19 mouse cellular contexts compared by ENCODE assay signal in genomic region chr6:23876765-23877408, GRCm38 (mm10). TPM values are rescaled to one million over a fixed set of nuclear protein-coding genes. Genes with fewer than 3 reads are reported as not detected.
DNase-seq lines count a peak whose midpoint lies in the region; ATAC-seq lines count a peak whose summit lies in the region.
"Had no signal": no experiment of that assay in that cellular context is flagged by ENCODE, and none has a peak within 500 bp of the region (broad histone marks: within the 10 kb centered on the region; RNA-seq: fewer than 3 reads in every experiment).

No protein-coding gene starts in this region.

- 51% methylated on average over 4 of the region's 4 CpGs for WGBS in embryonic facial prominence, embryonic 11.5 days
- WGBS in embryonic facial prominence, embryonic 10.5 days = 52% methylated on average over 4 of the region's 4 CpGs
- WGBS in midbrain, embryonic 14.5 days = 54% methylated on average over 4 of the region's 4 CpGs
- WGBS in midbrain, embryonic 10.5 days = 64% methylated on average over 4 of the region's 4 CpGs
- 8% methylated on average over 4 of the region's 4 CpGs for WGBS in forebrain, embryonic 15.5 days
- 50% methylated on average over 4 of the region's 4 CpGs for WGBS in neural tube, embryonic 14.5 days

- no peaks in the 10 kb centered on the region for H3K9me3 ChIP-seq in embryonic facial prominence, embryonic 11.5 days (replicated peaks; ENCODE audit: control insufficient read depth, low read length)
- no peaks in the 10 kb centered on the region for H3K9me3 ChIP-seq in embryonic facial prominence, embryonic 10.5 days
- H3K9me3 ChIP-seq in midbrain, embryonic 14.5 days (ENCODE audit: control insufficient read depth, low read length) = no peaks in the 10 kb centered on the region
- no peaks in the 10 kb centered on the region for H3K9me3 ChIP-seq in midbrain, embryonic 10.5 days (replicated peaks)
- no peaks in the 10 kb centered on the region for H3K9me3 ChIP-seq in forebrain, embryonic 15.5 days
- no peaks in the 10 kb centered on the region for H3K9me3 ChIP-seq in neural tube, embryonic 14.5 days (ENCODE audit: control insufficient read depth, low read length)
- H3K9me3 ChIP-seq: heart, embryonic 12.5 days; intestine, embryonic 15.5 days; limb, embryonic 12.5 days; liver, embryonic 13.5 days had no signal

- DNase-seq in embryonic facial prominence, embryonic 11.5 days (ENCODE audit: low spot score) = peak; percentile 22
- DNase-seq in embryonic facial prominence, embryonic 10.5 days (ENCODE audit: low spot score) = no peak
- DNase-seq in midbrain, embryonic 14.5 days = peak; percentile 17
- no peak for DNase-seq in midbrain, embryonic 10.5 days (ENCODE audit: low spot score)
- no peak for DNase-seq in thymus, postnatal 10 days (ENCODE audit: low spot score in 2 of 2)
- no peak for DNase-seq in ovary, adult 18-20 months (ENCODE audit: low spot score)
- DNase-seq: adrenal gland, postnatal 14 days; cerebellum, adult 8-10 months; liver, embryonic 13.5 days; right cerebral cortex, adult 18-20 months; thymus, adult 2 months had no signal

- H3K27ac ChIP-seq in embryonic facial prominence, embryonic 11.5 days (replicated peaks; ENCODE audit: low read depth, low read length) = no peak overlapping the region
- no peak overlapping the region for H3K27ac ChIP-seq in embryonic facial prominence, embryonic 10.5 days (replicated peaks)
- H3K27ac ChIP-seq in midbrain, embryonic 14.5 days (replicated peaks; ENCODE audit: low read depth, low read length) = no peak overlapping the region
- no peak overlapping the region for H3K27ac ChIP-seq in midbrain, embryonic 10.5 days (replicated peaks)
- peak overlapping the region; percentile 25; the same call in 1 of the 2 replicates for H3K27ac ChIP-seq in forebrain, embryonic 15.5 days (replicated peaks)
- no peak overlapping the region for H3K27ac ChIP-seq in neural tube, embryonic 14.5 days (ENCODE audit: low read depth, low read length)
- H3K27ac ChIP-seq: intestine, embryonic 15.5 days; kidney, postnatal 0 days; limb, embryonic 12.5 days; liver, embryonic 13.5 days had no signal

- H3K36me3 ChIP-seq in embryonic facial prominence, embryonic 11.5 days (replicated peaks; ENCODE audit: control insufficient read depth, insufficient read depth, low read depth, low read length) = no peaks in the 10 kb centered on the region
- no peaks in the 10 kb centered on the region for H3K36me3 ChIP-seq in embryonic facial prominence, embryonic 10.5 days (replicated peaks)
- no peaks in the 10 kb centered on the region for H3K36me3 ChIP-seq in midbrain, embryonic 14.5 days (ENCODE audit: control insufficient read depth, insufficient read depth, low read length)
- no peaks in the 10 kb centered on the region for H3K36me3 ChIP-seq in midbrain, embryonic 10.5 days
- no peaks in the 10 kb centered on the region for H3K36me3 ChIP-seq in forebrain, embryonic 15.5 days
- no peaks in the 10 kb centered on the region for H3K36me3 ChIP-seq in neural tube, embryonic 14.5 days (ENCODE audit: control insufficient read depth, insufficient read depth, low read length)
- H3K36me3 ChIP-seq: heart, embryonic 12.5 days; intestine, embryonic 15.5 days; limb, embryonic 12.5 days; liver, embryonic 13.5 days had no signal

- H3K4me2 ChIP-seq in embryonic facial prominence, embryonic 11.5 days (ENCODE audit: low read depth, low read length) = no peak overlapping the region
- H3K4me2 ChIP-seq in midbrain, embryonic 14.5 days (ENCODE audit: low read length) = 0 out of 2 replicates have a peak overlapping the region, but pooled peaks have one; percentile 3
- peak overlapping the region; percentile 18; the same call in 1 of the 2 replicates for H3K4me2 ChIP-seq in forebrain, embryonic 15.5 days (replicated peaks)
- H3K4me2 ChIP-seq in neural tube, embryonic 14.5 days (ENCODE audit: low read depth, low read length) = no peak overlapping the region
- H3K4me2 ChIP-seq: heart, embryonic 12.5 days; intestine, embryonic 15.5 days; limb, embryonic 12.5 days; liver, embryonic 13.5 days had no signal

- no peak for ATAC-seq in embryonic facial prominence, embryonic 11.5 days (replicated peaks; ENCODE audit: insufficient number of reproducible peaks, low FRiP score, low TSS enrichment, low read depth)
- no peak for ATAC-seq in midbrain, embryonic 14.5 days (ENCODE audit: low FRiP score, low TSS enrichment)
- peak; percentile 86 for ATAC-seq in forebrain, embryonic 15.5 days (replicated peaks)
- ATAC-seq in neural tube, embryonic 14.5 days (ENCODE audit: low read depth) = peak; percentile 70
- ATAC-seq: activated CD4-positive, CD25-positive, alpha-beta regulatory T cell, adult 4 months; intestine, embryonic 15.5 days had no signal

- no peaks in the 10 kb centered on the region for H3K27me3 ChIP-seq in embryonic facial prominence, embryonic 11.5 days (ENCODE audit: control insufficient read depth, insufficient read depth, low read length)
- H3K27me3 ChIP-seq in embryonic facial prominence, embryonic 10.5 days (replicated peaks; ENCODE audit: low read depth, poor library complexity, severe bottlenecking) = no peaks in the 10 kb centered on the region; the same call in 1 of the 2 replicates
- H3K27me3 ChIP-seq in midbrain, embryonic 14.5 days (ENCODE audit: control insufficient read depth, insufficient read depth, low read length) = no peaks in the 10 kb centered on the region
- no peaks in the 10 kb centered on the region for H3K27me3 ChIP-seq in midbrain, embryonic 10.5 days (ENCODE audit: low read depth, poor library complexity, severe bottlenecking)
- H3K27me3 ChIP-seq in forebrain, embryonic 15.5 days = no peaks in the 10 kb centered on the region
- no peaks in the 10 kb centered on the region for H3K27me3 ChIP-seq in neural tube, embryonic 14.5 days (ENCODE audit: control insufficient read depth, insufficient read depth, low read length)
- H3K27me3 ChIP-seq: heart, embryonic 12.5 days; intestine, embryonic 15.5 days; limb, embryonic 12.5 days; liver, embryonic 13.5 days had no signal

- no peak overlapping the region for H3K4me3 ChIP-seq in embryonic facial prominence, embryonic 11.5 days (ENCODE audit: low read depth, low read length)
- H3K4me3 ChIP-seq in embryonic facial prominence, embryonic 10.5 days = no peak overlapping the region
- H3K4me3 ChIP-seq in midbrain, embryonic 14.5 days (replicated peaks; ENCODE audit: low read depth, low read length) = no peak overlapping the region
- no peak overlapping the region for H3K4me3 ChIP-seq in midbrain, embryonic 10.5 days
- H3K4me3 ChIP-seq in forebrain, embryonic 15.5 days = no peak overlapping the region
- H3K4me3 ChIP-seq in neural tube, embryonic 14.5 days (ENCODE audit: low read depth, low read length) = no peak overlapping the region
- H3K4me3 ChIP-seq: erythroblast, embryonic 14.5 days; heart, embryonic 12.5 days; intestine, embryonic 15.5 days; limb, embryonic 12.5 days; liver, embryonic 13.5 days had no signal

- H3K4me1 ChIP-seq in embryonic facial prominence, embryonic 11.5 days (ENCODE audit: control insufficient read depth, insufficient read depth, low read length) = no peaks in the 10 kb centered on the region
- H3K4me1 ChIP-seq in embryonic facial prominence, embryonic 10.5 days = peaks cover 3% of the 10 kb centered on the region; the same call in 1 of the 2 replicates
- no peaks in the 10 kb centered on the region for H3K4me1 ChIP-seq in midbrain, embryonic 14.5 days (ENCODE audit: control insufficient read depth, insufficient read depth, low read length)
- H3K4me1 ChIP-seq in midbrain, embryonic 10.5 days = peaks cover 15% of the 10 kb centered on the region
- H3K4me1 ChIP-seq in forebrain, embryonic 15.5 days = peaks cover 9% of the 10 kb centered on the region; the same call in 1 of the 2 replicates
- no peaks in the 10 kb centered on the region for H3K4me1 ChIP-seq in neural tube, embryonic 14.5 days (ENCODE audit: control insufficient read depth, insufficient read depth, low read length)
- H3K4me1 ChIP-seq: heart, embryonic 12.5 days; intestine, embryonic 15.5 days; limb, embryonic 12.5 days; liver, embryonic 13.5 days had no signal

- no peak overlapping the region for H3K9ac ChIP-seq in embryonic facial prominence, embryonic 11.5 days (replicated peaks; ENCODE audit: low read length)
- no peak overlapping the region for H3K9ac ChIP-seq in midbrain, embryonic 14.5 days (replicated peaks; ENCODE audit: low read length)
- no peak overlapping the region for H3K9ac ChIP-seq in forebrain, embryonic 15.5 days (replicated peaks)
- no peak overlapping the region for H3K9ac ChIP-seq in neural tube, embryonic 14.5 days (replicated peaks; ENCODE audit: low read depth, low read length)
- H3K9ac ChIP-seq: heart, embryonic 12.5 days; intestine, embryonic 15.5 days; limb, embryonic 12.5 days; liver, embryonic 13.5 days had no signal

RNA-seq across cellular contexts. Expression of gene Cadps2, which starts 37.7 kb away (rescaled TPM):
- 2.8 and 3.6 TPM in 2 replicates for polyA plus RNA-seq in embryonic facial prominence, embryonic 11.5 days (2014; fragmentation: Nextera tagmentation; extraction: Ambion mirVana)
- polyA plus RNA-seq in embryonic facial prominence, embryonic 10.5 days (2016; fragmentation: Nextera tagmentation; extraction: Ambion mirVana) = 1.2 and 1.9 TPM in 2 replicates
- polyA plus RNA-seq in midbrain, embryonic 14.5 days (2014; fragmentation: Nextera tagmentation; extraction: Ambion mirVana) = 9.5 and 10.1 TPM in 2 replicates
- 1.1 and 1.4 TPM in 2 replicates for polyA plus RNA-seq in midbrain, embryonic 10.5 days (2016; fragmentation: Nextera tagmentation; extraction: Ambion mirVana)
- polyA plus RNA-seq in forebrain, embryonic 15.5 days (2015; fragmentation: Nextera tagmentation; extraction: Ambion mirVana) = 4.9 and 6.1 TPM in 2 replicates
- polyA plus RNA-seq in neural tube, embryonic 14.5 days (2014; fragmentation: Nextera tagmentation; extraction: Ambion mirVana) = 11.8 and 14.2 TPM in 2 replicates
- polyA plus RNA-seq: erythroblast, embryonic 14.5 days had no signal

Comparison
In these comparisons a context has a peak if more than half of its experiments do, and no peak if none do; other contexts are left out.
1. DNase-seq: peak in embryonic facial prominence, embryonic 11.5 days (single experiment) and midbrain, embryonic 14.5 days (single experiment); none in embryonic facial prominence, embryonic 10.5 days (single experiment), midbrain, embryonic 10.5 days (single experiment), thymus, postnatal 10 days (0 of 2) and ovary, adult 18-20 months (single experiment).
2. ATAC-seq: peak in forebrain, embryonic 15.5 days (single experiment) and neural tube, embryonic 14.5 days (single experiment); none in embryonic facial prominence, embryonic 11.5 days (single experiment) and midbrain, embryonic 14.5 days (single experiment).
3. H3K4me2 ChIP-seq: peak in midbrain, embryonic 14.5 days (single experiment) and forebrain, embryonic 15.5 days (single experiment); none in embryonic facial prominence, embryonic 11.5 days (single experiment) and neural tube, embryonic 14.5 days (single experiment).